Mouse (Mus musculus) liver, adult 2 months (tissue): ENCODE measurements around the gene H2-DMa.

Experiments
- CTCF ChIP-seq: fragments of 200-500 bp; IDR thresholded peaks from 2 replicates; pipeline ENCODE4 v1.5.1; 2011; ENCODE audit warnings: low read depth, low read length, control low read depth
- POLR2A ChIP-seq: fragments of 200-500 bp; IDR thresholded peaks from 2 replicates; pipeline ENCODE4 v1.6.1; 2011; ENCODE audit warnings: low read length, control low read depth; ENCODE audit not compliant: insufficient read depth; ENCODE audit errors: extremely low read depth

DNA sequence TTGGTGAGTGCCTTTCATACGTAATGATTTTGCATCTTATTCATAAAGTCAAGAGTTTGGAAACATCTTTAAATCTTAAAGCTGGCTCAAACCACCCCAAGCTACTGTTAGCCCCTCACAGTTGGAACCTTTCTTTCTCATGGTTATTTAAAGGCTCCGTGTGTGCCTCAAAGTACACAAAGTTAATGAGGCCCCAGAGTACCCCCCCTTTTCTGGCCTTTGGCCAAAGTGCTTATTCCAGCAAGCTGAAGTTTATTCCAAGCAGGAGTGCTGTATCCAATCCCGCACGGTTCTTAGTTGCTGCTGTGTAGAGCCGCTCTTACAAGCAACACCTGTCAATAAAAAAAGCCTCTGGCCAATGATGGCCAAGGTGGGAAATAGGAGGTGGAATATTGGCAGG lies 19.8 kb upstream of the H2-DMa start:
- no peak for TF ChIP-seq POLR2A
- no peak for TF ChIP-seq CTCF
